Mouse (Mus musculus): ENCODE results near the gene Golph3. TPM values are rescaled to one million over a fixed set of nuclear protein-coding genes. Genes with fewer than 3 reads are reported as not detected.

Gene Golph3
- polyA plus RNA-seq, 1 experiment: 42.3 TPM

DNA sequence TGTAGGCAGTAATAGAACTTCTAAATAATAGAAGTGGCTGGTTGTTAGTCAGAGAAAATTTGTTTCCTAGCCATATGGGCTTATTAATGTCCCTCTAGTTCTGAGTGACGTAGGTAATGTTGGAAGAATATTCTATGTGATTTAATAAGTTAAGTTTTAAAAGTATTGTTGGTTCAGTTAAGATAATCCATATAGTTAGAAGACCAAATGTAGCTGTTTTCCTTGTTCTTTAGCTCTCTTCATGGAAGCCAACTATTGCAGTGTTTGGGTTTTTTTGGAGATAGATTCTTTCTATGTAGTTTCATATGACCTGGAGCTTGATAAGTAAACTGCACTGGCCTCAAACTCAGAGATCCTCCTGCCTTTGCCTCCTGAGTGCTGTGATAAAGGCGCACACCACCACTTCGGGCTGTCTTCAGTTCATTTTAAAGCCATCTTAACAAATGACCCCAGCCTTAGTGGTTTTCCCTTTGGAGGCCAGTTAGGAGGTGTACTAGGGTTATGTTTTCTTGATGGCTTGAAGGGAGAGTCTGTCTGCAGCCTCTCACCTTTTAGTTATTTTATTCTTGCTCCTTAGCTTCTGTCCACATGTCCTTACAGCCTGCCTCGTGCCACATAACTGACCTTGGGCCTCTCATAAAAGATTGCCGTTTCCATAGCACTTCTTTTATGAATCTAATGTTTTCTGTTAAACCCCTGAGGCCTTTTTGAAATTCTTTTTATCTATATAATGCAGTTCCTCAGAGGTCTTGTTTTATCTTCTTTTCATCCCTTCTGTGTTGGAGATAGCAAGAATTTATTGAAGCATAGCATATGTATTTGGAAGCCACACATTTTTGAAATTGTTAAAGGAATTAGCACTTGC, 19.5 kb downstream of the Golph3 start:
- TF ChIP-seq CEBPB (IDR thresholded peaks at IDR 0.05; ENCODE audit: low read depth) (no peak), MYOD1 (IDR thresholded peaks at IDR 0.05; ENCODE audit: control insufficient read depth, insufficient read length, low read depth) (no peak), MAX (IDR thresholded peaks at IDR 0.05) (no peak)
- no peak overlapping the region for H3K4me3 ChIP-seq (ENCODE audit: insufficient read depth, poor library complexity, severe bottlenecking)
- H3K79me2 ChIP-seq (ENCODE audit: control insufficient read depth, insufficient read depth): peaks cover 96% of the 10 kb centered on the region
- H3K36me3 ChIP-seq (ENCODE audit: control insufficient read depth, insufficient read depth): peaks cover 70% of the 10 kb centered on the region
- peaks cover 76% of the 10 kb centered on the region for H3K79me3 ChIP-seq (ENCODE audit: low read depth)
- no peak overlapping the region for H3ac ChIP-seq (ENCODE audit: control insufficient read depth, insufficient read length, low read depth)
- H3K27me3 ChIP-seq (ENCODE audit: control insufficient read depth, insufficient read depth, insufficient read length): no peaks in the 10 kb centered on the region

DNA sequence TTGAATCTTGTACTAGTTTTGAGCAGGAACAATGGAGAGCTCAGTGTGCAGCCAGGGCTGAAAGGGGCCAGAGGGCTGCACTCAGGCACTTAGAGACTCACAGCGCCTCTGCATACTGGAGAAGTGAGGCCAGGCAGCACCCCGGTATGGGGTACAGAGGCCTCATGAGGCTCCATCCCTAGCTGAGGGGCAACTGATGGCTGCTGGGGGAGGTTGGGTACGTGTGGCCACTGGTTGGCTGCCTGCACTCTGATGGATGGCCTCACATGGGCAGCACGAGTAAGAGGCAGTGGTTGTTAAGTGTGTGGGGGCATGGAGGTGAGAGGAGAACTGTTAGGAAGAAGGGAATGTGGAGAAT, 20.1 kb downstream of the Golph3 start:
- TF ChIP-seq MYOD1 (IDR thresholded peaks at IDR 0.05; ENCODE audit: control insufficient read depth, insufficient read length, low read depth) (no peak), FOSL1 (IDR thresholded peaks at IDR 0.05; ENCODE audit: insufficient read depth, low read length, poor library complexity, severe bottlenecking) (no peak), USF1 (IDR thresholded peaks at IDR 0.05; ENCODE audit: low read depth) (no peak), CEBPB (IDR thresholded peaks at IDR 0.05; ENCODE audit: low read depth) (no peak), MYOG (IDR thresholded peaks at IDR 0.05; ENCODE audit: control insufficient read depth, extremely low read depth, insufficient read length) (no peak), CTCF (IDR thresholded peaks at IDR 0.05; ENCODE audit: control insufficient read depth, insufficient read depth, insufficient read length) (no peak), MAX (IDR thresholded peaks at IDR 0.05) (no peak)
- H3K36me3 ChIP-seq (ENCODE audit: control insufficient read depth, insufficient read depth): peaks cover 76% of the 10 kb centered on the region
- no peak overlapping the region for H3K4me3 ChIP-seq (ENCODE audit: insufficient read depth, poor library complexity, severe bottlenecking)
- H3K79me2 ChIP-seq (ENCODE audit: control insufficient read depth, insufficient read depth): peaks cover 96% of the 10 kb centered on the region
- peaks cover 77% of the 10 kb centered on the region for H3K79me3 ChIP-seq (ENCODE audit: low read depth)
- no peak overlapping the region for H3ac ChIP-seq (ENCODE audit: control insufficient read depth, insufficient read length, low read depth)
- H3K27me3 ChIP-seq (ENCODE audit: control insufficient read depth, insufficient read depth, insufficient read length): no peaks in the 10 kb centered on the region

DNA sequence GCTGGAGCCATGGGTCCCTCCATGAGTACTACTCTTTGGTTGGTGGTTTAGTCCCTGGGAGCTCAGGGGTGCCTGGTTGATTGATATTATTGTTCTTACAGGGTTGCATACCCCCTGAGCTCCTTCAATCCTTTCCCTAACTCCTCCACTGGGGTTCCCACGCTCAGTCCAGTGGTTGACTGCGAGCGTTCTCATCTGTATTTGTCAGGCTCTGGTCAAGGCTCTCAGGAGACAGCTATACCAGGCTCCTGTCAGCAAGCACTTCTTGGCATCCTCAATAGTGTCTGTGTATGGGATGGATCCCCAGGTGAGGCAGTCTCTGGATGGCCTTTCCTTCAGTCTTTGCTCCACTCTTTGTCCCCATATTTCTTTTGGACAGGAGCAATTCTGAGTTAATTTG, 25.7 kb downstream of the Golph3 start:
- no peak for TF ChIP-seq CTCF (IDR thresholded peaks at IDR 0.05; ENCODE audit: control insufficient read depth, insufficient read depth, insufficient read length)
- TF ChIP-seq MYOD1 (IDR thresholded peaks at IDR 0.05; ENCODE audit: control insufficient read depth, insufficient read length, low read depth): no peak
- TF ChIP-seq USF1 (IDR thresholded peaks at IDR 0.05; ENCODE audit: low read depth): no peak
- TF ChIP-seq CEBPB (IDR thresholded peaks at IDR 0.05; ENCODE audit: low read depth): no peak
- no peak for TF ChIP-seq MYOG (IDR thresholded peaks at IDR 0.05; ENCODE audit: control insufficient read depth, extremely low read depth, insufficient read length)
- TF ChIP-seq FOSL1 (IDR thresholded peaks at IDR 0.05; ENCODE audit: insufficient read depth, low read length, poor library complexity, severe bottlenecking): no peak
- TF ChIP-seq MAX (IDR thresholded peaks at IDR 0.05): no peak
- Histone ChIP-seq H3K36me3 (ENCODE audit: control insufficient read depth, insufficient read depth) (peaks cover 90% of the 10 kb centered on the region), H3K4me3 (ENCODE audit: insufficient read depth, poor library complexity, severe bottlenecking) (no peak overlapping the region), H3K79me3 (ENCODE audit: low read depth) (peaks cover 32% of the 10 kb centered on the region), H3K79me2 (ENCODE audit: control insufficient read depth, insufficient read depth) (peaks cover 66% of the 10 kb centered on the region), H3K27me3 (ENCODE audit: control insufficient read depth, insufficient read depth, insufficient read length) (no peaks in the 10 kb centered on the region), H3ac (ENCODE audit: control insufficient read depth, insufficient read length, low read depth) (no peak overlapping the region)

DNA sequence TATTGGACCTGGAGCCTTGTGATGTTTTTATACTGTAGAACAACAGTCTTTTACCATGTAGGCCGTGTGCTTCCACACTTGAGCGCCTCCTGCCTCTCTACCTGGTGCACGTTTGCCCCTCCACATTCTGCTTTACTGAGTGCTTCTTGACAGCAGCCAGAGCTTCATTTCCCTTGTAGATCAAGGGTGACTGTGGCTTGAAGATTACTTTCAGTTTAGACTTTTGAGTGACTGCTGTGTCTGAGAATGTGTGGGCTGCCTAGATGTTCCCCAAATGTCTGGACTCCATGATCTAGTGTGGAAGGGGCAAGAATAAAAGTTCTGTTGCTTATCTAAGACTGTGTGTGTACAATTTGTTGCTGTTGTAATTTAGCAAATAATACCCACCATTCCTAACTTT, 27.7 kb downstream of the Golph3 start:
- Histone ChIP-seq H3K27me3 (ENCODE audit: control insufficient read depth, insufficient read depth, insufficient read length) (no peaks in the 10 kb centered on the region), H3K79me2 (ENCODE audit: control insufficient read depth, insufficient read depth) (peaks cover 49% of the 10 kb centered on the region), H3K36me3 (ENCODE audit: control insufficient read depth, insufficient read depth) (peaks cover 91% of the 10 kb centered on the region), H3ac (ENCODE audit: control insufficient read depth, insufficient read length, low read depth) (no peak overlapping the region), H3K4me3 (ENCODE audit: insufficient read depth, poor library complexity, severe bottlenecking) (no peak overlapping the region), H3K79me3 (ENCODE audit: low read depth) (peaks cover 17% of the 10 kb centered on the region)
- no peak for TF ChIP-seq FOSL1 (IDR thresholded peaks at IDR 0.05; ENCODE audit: insufficient read depth, low read length, poor library complexity, severe bottlenecking)
- no peak for TF ChIP-seq CTCF (IDR thresholded peaks at IDR 0.05; ENCODE audit: control insufficient read depth, insufficient read depth, insufficient read length)
- TF ChIP-seq MYOG (IDR thresholded peaks at IDR 0.05; ENCODE audit: control insufficient read depth, extremely low read depth, insufficient read length): no peak
- TF ChIP-seq USF1 (IDR thresholded peaks at IDR 0.05; ENCODE audit: low read depth): no peak
- no peak for TF ChIP-seq CEBPB (IDR thresholded peaks at IDR 0.05; ENCODE audit: low read depth)
- TF ChIP-seq MAX (IDR thresholded peaks at IDR 0.05): no peak
- TF ChIP-seq MYOD1 (IDR thresholded peaks at IDR 0.05; ENCODE audit: control insufficient read depth, insufficient read length, low read depth): no peak

DNA sequence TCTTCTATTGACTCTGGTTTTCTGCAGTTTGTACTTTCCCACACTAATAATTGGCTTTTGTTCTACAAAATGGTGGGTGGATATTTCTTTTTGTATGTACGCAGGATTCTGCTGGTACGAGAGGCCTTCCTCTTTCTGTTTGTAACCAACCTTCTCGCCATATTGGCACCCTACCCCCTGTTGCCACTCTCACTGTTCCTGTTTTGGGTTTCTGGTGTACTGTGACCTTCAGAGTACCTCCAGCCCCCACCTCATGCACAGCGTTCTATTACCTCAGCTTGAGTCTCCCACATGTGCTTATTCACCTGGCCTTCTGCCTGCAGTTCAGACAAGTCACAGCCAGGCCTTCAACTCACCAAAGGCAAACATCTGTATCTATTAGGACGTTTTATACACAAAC, 28.6 kb downstream of the Golph3 start:
- no peaks in the 10 kb centered on the region for H3K27me3 ChIP-seq (ENCODE audit: control insufficient read depth, insufficient read depth, insufficient read length)
- no peak overlapping the region for H3K4me3 ChIP-seq (ENCODE audit: insufficient read depth, poor library complexity, severe bottlenecking)
- peaks cover 16% of the 10 kb centered on the region for H3K79me3 ChIP-seq (ENCODE audit: low read depth)
- no peak overlapping the region for H3ac ChIP-seq (ENCODE audit: control insufficient read depth, insufficient read length, low read depth)
- H3K36me3 ChIP-seq (ENCODE audit: control insufficient read depth, insufficient read depth): peaks cover 91% of the 10 kb centered on the region
- H3K79me2 ChIP-seq (ENCODE audit: control insufficient read depth, insufficient read depth): peaks cover 40% of the 10 kb centered on the region
- TF ChIP-seq USF1 (IDR thresholded peaks at IDR 0.05; ENCODE audit: low read depth) (no peak), CEBPB (IDR thresholded peaks at IDR 0.05; ENCODE audit: low read depth) (no peak), MAX (IDR thresholded peaks at IDR 0.05) (no peak), CTCF (IDR thresholded peaks at IDR 0.05; ENCODE audit: control insufficient read depth, insufficient read depth, insufficient read length) (no peak), MYOD1 (IDR thresholded peaks at IDR 0.05; ENCODE audit: control insufficient read depth, insufficient read length, low read depth) (no peak), MYOG (IDR thresholded peaks at IDR 0.05; ENCODE audit: control insufficient read depth, extremely low read depth, insufficient read length) (no peak)

DNA sequence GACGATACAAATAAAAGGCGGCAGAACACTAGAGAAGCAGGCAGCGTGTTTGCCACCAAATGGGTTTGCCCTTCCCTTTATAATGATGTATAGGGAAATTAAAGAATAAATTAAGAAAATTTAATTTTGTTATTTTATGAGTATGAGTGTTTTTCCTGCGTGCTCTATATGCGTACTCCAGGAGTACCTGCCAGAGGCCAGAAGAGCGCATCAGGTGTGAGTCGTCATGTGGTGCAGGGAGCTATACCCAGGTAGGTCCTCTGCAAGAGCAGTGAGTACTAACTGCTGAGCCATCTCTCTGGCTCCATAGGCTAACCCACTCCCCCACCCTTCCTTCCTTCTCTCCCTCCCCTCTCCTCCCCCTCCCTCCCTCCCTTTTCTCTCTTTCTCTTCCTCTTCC, 30.2 kb downstream of the Golph3 start:
- TF ChIP-seq MYOG (IDR thresholded peaks at IDR 0.05; ENCODE audit: control insufficient read depth, extremely low read depth, insufficient read length): no peak
- no peak for TF ChIP-seq CEBPB (IDR thresholded peaks at IDR 0.05; ENCODE audit: low read depth)
- no peak for TF ChIP-seq MYOD1 (IDR thresholded peaks at IDR 0.05; ENCODE audit: control insufficient read depth, insufficient read length, low read depth)
- TF ChIP-seq MAX (IDR thresholded peaks at IDR 0.05): no peak
- no peak for TF ChIP-seq CTCF (IDR thresholded peaks at IDR 0.05; ENCODE audit: control insufficient read depth, insufficient read depth, insufficient read length)
- Histone ChIP-seq H3K27me3 (ENCODE audit: control insufficient read depth, insufficient read depth, insufficient read length) (no peaks in the 10 kb centered on the region), H3K36me3 (ENCODE audit: control insufficient read depth, insufficient read depth) (peaks cover 89% of the 10 kb centered on the region), H3K79me2 (ENCODE audit: control insufficient read depth, insufficient read depth) (peaks cover 24% of the 10 kb centered on the region), H3K4me3 (ENCODE audit: insufficient read depth, poor library complexity, severe bottlenecking) (no peak overlapping the region), H3K79me3 (ENCODE audit: low read depth) (peaks cover 8% of the 10 kb centered on the region), H3ac (ENCODE audit: control insufficient read depth, insufficient read length, low read depth) (no peak overlapping the region)
